Mouse (Mus musculus) intestine, postnatal 0 days (tissue): ENCODE measurements around the gene Pbx1. TPM values are rescaled to one million over a fixed set of nuclear protein-coding genes. Genes with fewer than 3 reads are reported as not detected.

Experiments
- ATAC-seq: fragments of 200-750 bp; cut with Nextera tagmentation; 2 replicates; pipeline ENCODE4 v1.8.0; 2017; ENCODE audit warnings: mild to moderate bottlenecking, moderate TSS enrichment, moderate library complexity
- H3K27ac ChIP-seq: fragments of 300-500 bp; sonication (generic); 2 replicates; pipeline ENCODE4 v1.5.1; 2014; ENCODE audit warnings: mild to moderate bottlenecking, low read depth, low read length, moderate library complexity
- H3K27me3 ChIP-seq: fragments of 300-500 bp; sonication (generic); replicated peaks from 2 replicates; pipeline ENCODE4 v1.6.1; 2014; ENCODE audit warnings: low read length, mixed read lengths; ENCODE audit not compliant: control insufficient read depth, insufficient read depth
- H3K36me3 ChIP-seq: fragments of 300-500 bp; sonication (generic); 2 replicates; pipeline ENCODE4 v1.6.1; 2014; ENCODE audit warnings: mild to moderate bottlenecking, moderate library complexity; ENCODE audit not compliant: control insufficient read depth, insufficient read depth
- H3K4me1 ChIP-seq: fragments of 300-500 bp; sonication (generic); replicated peaks from 2 replicates; pipeline ENCODE4 v1.6.1; 2014; ENCODE audit warnings: antibody characterized with exemption, low read length, mixed read lengths; ENCODE audit not compliant: control insufficient read depth, insufficient read depth
- H3K4me2 ChIP-seq: fragments of 300-500 bp; sonication (generic); replicated peaks from 2 replicates; pipeline ENCODE4 v1.6.1; 2014; ENCODE audit warnings: low read depth, mild to moderate bottlenecking, moderate library complexity
- H3K4me3 ChIP-seq: fragments of 300-500 bp; sonication (generic); 2 replicates; pipeline ENCODE4 v1.5.1; 2014; ENCODE audit warnings: low read depth, low read length
- H3K9ac ChIP-seq: fragments of 300-500 bp; sonication (generic); 2 replicates; pipeline ENCODE4 v1.6.1; 2014; ENCODE audit warnings: mild to moderate bottlenecking, low read depth, low read length
- H3K9me3 ChIP-seq: fragments of 300-500 bp; sonication (generic); 2 replicates; pipeline ENCODE4 v1.6.1; 2016; ENCODE audit warnings: mixed run types; ENCODE audit not compliant: control insufficient read depth
- CTCF ChIP-seq: sonication (generic); IDR thresholded peaks from 2 replicates; pipeline ENCODE4 v1.5.1; 2016; ENCODE audit warnings: low read depth, mild to moderate bottlenecking, control low read depth, antibody characterized with exemption, moderate library complexity
- WGBS: fragments of 180-500 bp; shearing (Covaris S2); extraction: QIAGEN DNeasy Blood & Tissue Kit; methylation state at CpG from one replicate; pipeline ENCODE4 v1.1.7; 2014; 5-methylcytosine and 5-hydroxymethylcytosine counted together
- polyA plus RNA-seq: library from polyadenylated mRNA; unstranded; fragments of >200 nt; fragmentation: Nextera tagmentation; extraction: Ambion mirVana; gene quantifications from 2 replicates; pipeline ENCODE4 v1.2.1, GENCODE M21; 2015

The Pbx1 gene
- polyA plus RNA-seq, 1 experiment from 2014 or later: 9.8 TPM

DNA sequence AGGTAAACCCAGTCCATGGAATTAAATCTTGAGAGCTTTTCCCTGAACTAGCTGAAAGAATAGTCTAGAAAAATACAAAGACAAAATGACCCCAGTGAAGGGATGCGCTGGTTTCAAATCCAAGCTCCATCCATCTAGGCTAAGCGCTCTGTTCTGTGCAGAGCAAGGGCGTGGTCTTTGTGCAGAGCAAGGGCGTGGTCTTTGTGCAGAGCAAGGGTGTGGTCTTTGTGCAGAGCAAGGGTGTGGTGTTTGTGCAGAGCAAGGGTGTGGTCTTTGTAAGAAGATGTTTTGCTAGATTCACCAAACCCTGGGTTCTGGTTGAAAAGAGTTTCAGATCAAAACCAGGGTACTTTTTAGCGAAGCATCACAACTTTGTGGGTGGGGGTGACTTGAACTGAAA, 221.7 kb downstream of the Pbx1 start:
- H3K36me3 ChIP-seq: peaks cover 8% of the 10 kb centered on the region
- 93% methylated on average over 5 of the region's 5 CpGs for WGBS
- no peak overlapping the region for H3K4me2 ChIP-seq
- H3K9me3 ChIP-seq: no peaks in the 10 kb centered on the region
- H3K27me3 ChIP-seq: no peaks in the 10 kb centered on the region
- H3K4me1 ChIP-seq: 0 out of 2 replicates have a peak, but pooled peaks cover 2% of the 10 kb centered on the region
- H3K9ac ChIP-seq: no peak overlapping the region
- ATAC-seq: no peak
- H3K4me3 ChIP-seq: no peak overlapping the region
- no peak for TF ChIP-seq CTCF
- no peak overlapping the region for H3K27ac ChIP-seq

DNA sequence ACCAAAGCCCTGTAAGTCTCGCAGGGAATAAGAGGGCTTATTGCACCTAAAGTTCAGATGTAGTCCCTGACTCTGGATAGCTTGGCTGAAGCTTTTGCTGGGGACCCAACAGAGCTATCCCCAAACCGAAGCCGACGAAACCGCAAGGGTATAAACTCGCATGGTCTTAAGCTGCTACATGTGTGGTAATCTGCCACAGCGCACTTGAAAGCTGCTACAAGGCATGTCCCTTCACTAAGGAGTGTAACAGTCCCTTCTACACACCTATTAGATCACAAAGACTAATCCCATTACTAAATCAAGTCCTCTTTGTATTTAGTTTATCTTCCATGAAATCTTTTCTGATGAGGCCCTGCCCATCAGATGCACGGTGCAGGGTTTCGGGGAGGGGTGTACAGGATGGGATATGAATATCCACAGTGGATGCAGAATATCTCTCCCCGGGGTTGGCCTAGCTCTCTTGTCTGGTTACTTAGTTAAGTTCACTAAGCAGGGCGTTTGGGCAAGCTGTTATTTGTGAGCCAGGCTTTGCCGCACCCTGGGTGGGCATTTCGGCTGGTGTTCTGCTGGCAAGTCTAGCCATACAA, 231.4 kb downstream of the Pbx1 start:
- no peaks in the 10 kb centered on the region for H3K4me1 ChIP-seq
- WGBS: 93% methylated on average over 13 of the region's 13 CpGs

DNA sequence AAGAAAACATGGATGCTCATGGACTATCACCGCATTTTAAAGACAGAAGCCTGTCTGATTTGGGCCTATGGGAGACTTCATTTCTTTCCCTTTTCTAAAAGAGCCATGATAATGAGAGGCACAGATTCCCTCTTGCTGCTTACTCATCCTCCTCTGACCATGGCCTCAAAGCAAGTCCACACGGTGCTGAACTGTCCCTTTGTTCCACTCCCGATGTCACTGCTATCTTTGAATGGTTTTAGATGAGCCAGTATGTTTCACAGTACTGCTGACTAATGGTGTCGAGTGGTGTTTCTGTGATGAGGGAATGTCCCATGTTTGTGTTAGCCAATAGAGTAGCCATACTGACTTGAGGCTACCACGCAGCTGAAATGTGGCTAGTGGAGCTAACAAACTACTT, 233.8 kb downstream of the Pbx1 start:
- H3K4me1 ChIP-seq: no peaks in the 10 kb centered on the region
- H3K4me3 ChIP-seq: no peak overlapping the region
- no peak overlapping the region for H3K4me2 ChIP-seq
- no peaks in the 10 kb centered on the region for H3K27me3 ChIP-seq
- H3K9me3 ChIP-seq: no peaks in the 10 kb centered on the region
- TF ChIP-seq CTCF: no peak
- WGBS: 86% methylated on average over 5 of the region's 5 CpGs
- ATAC-seq: no peak
- H3K27ac ChIP-seq: no peak overlapping the region
- H3K36me3 ChIP-seq: peaks cover 16% of the 10 kb centered on the region
- H3K9ac ChIP-seq: no peak overlapping the region

More for the DNA sequence above, 231.4 kb downstream of the Pbx1 start:
- no peak overlapping the region for H3K9ac ChIP-seq
- no peaks in the 10 kb centered on the region for H3K9me3 ChIP-seq
- H3K4me2 ChIP-seq: no peak overlapping the region
- no peak for TF ChIP-seq CTCF
- H3K27ac ChIP-seq: no peak overlapping the region
- H3K36me3 ChIP-seq: peaks cover 12% of the 10 kb centered on the region; the same call in 1 of the 2 replicates
- ATAC-seq: no peak
- H3K4me3 ChIP-seq: no peak overlapping the region
- H3K27me3 ChIP-seq: no peaks in the 10 kb centered on the region

DNA sequence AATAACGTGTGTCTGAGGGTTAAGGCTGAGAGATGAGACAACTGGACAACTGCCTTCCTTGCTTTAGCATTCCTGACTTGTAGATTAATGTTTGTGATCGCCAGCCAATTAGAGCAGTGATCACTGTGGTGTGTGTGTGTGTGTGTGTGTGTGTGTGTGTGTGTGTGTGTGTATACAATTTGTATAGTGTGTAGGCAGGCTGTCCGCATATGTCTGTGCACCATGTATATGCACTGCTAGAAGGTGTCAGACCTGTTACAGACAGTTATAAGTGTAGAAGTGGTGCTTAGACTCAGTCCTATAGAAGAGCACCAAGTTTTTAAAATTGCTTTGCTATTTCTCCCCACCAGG, 234.2 kb downstream of the Pbx1 start:
- no peak overlapping the region for H3K27ac ChIP-seq
- ATAC-seq: no peak
- no peak overlapping the region for H3K9ac ChIP-seq
- no peak for TF ChIP-seq CTCF
- no peaks in the 10 kb centered on the region for H3K27me3 ChIP-seq
- H3K4me3 ChIP-seq: no peak overlapping the region
- no peaks in the 10 kb centered on the region for H3K4me1 ChIP-seq
- WGBS: 76% methylated on average over 3 of the region's 3 CpGs
- no peaks in the 10 kb centered on the region for H3K9me3 ChIP-seq
- H3K36me3 ChIP-seq: peaks cover 18% of the 10 kb centered on the region
- H3K4me2 ChIP-seq: no peak overlapping the region

DNA sequence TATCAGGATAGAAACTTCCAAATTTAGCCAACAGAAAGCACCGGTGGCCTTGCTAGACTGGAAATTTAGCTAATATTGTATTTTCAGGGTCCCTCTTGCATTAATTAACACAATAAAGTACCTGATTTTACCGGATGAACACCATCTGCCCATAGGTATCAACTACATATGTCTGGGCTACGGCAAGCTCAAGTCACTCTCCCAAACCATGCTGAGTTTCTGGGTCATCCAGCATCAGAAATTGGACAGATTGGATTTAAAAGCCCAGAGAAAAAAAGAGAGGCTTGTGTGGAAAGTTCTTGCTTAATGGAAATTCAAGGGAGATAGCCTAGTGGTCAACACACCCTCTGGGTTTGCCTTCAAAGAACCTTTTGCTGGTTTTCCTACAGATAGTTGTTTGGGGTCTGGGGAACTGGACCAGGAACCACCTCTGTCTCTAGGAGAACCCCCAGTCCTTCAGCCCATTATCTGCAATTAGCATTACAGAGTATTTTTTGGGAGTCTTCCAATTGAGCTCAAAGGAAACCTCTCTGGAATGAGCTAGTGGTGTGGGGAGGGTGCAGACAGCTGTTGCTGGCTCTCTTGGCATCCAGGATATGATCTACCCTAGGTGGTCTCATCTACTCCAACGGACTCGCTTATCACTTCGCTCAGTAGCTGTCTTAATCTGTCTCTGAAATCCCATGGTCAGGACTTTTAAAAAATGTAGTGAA, 234.7 kb downstream of the Pbx1 start:
- no peak for TF ChIP-seq CTCF
- H3K4me1 ChIP-seq: no peaks in the 10 kb centered on the region
- peaks cover 21% of the 10 kb centered on the region for H3K36me3 ChIP-seq
- no peak overlapping the region for H3K4me3 ChIP-seq
- WGBS: 78% methylated on average over 6 of the region's 6 CpGs
- no peaks in the 10 kb centered on the region for H3K9me3 ChIP-seq
- H3K27ac ChIP-seq: no peak overlapping the region
- no peak overlapping the region for H3K9ac ChIP-seq
- H3K27me3 ChIP-seq: no peaks in the 10 kb centered on the region
- no peak for ATAC-seq
- H3K4me2 ChIP-seq: no peak overlapping the region

DNA sequence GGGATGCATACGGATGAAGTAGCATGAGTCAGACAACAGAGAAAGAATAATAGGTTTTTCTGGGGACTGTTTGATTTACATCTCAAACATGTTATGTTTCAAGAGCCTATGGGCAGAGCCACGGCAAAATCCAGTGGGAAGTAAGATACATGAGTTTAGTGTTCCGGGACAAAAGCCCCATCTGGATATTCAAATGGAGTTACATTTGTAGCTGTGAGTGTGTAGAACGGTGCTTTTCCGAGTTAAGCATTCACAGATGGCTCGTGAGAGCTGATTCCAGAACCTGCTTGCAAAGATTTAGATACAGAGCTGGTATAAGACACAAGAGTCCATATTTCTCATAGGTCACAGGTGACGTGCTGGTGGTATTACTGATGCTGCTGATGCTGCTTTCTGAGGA, 238.7 kb downstream of the Pbx1 start:
- H3K4me2 ChIP-seq: no peak overlapping the region
- no peak for TF ChIP-seq CTCF
- H3K9me3 ChIP-seq: no peaks in the 10 kb centered on the region
- no peak for ATAC-seq
- H3K36me3 ChIP-seq: peaks cover 9% of the 10 kb centered on the region
- no peaks in the 10 kb centered on the region for H3K27me3 ChIP-seq
- H3K4me3 ChIP-seq: no peak overlapping the region
- no peak overlapping the region for H3K9ac ChIP-seq
- 89% methylated on average over 7 of the region's 7 CpGs for WGBS
- H3K27ac ChIP-seq: no peak overlapping the region
- no peaks in the 10 kb centered on the region for H3K4me1 ChIP-seq
